Comparison of ENCODE assay signal across 10 mouse cellular contexts in genomic region chr6:22157461-22157860, GRCm38 (mm10).
DNase-seq lines count a peak whose midpoint lies in the region; ATAC-seq lines count a peak whose summit lies in the region.
"Had no signal": no experiment of that assay in that cellular context is flagged by ENCODE, and none has a peak within 500 bp of the region (broad histone marks: within the 10 kb centered on the region; RNA-seq: fewer than 3 reads in every experiment).

No protein-coding gene starts in this region.

- ATAC-seq in kidney, embryonic 14.5 days (ENCODE audit: low FRiP score, low TSS enrichment), result no peak
- ATAC-seq: midbrain, embryonic 16.5 days had no signal

- peak; percentile 20 for DNase-seq in kidney, adult 18-20 months
- peak; percentile 82 for DNase-seq in adipocyte (ENCODE audit: low spot score)
- DNase-seq in cerebellum, adult 11-12 months, result peak; percentile 62
- DNase-seq in gastrocnemius, postnatal 25 days, result peak; percentile 30
- DNase-seq in right cerebral cortex, postnatal 4 days, result no peak
- DNase-seq in B cell, adult 2 months, result no peak
- DNase-seq in urinary bladder, postnatal 10 days (ENCODE audit: low spot score), result no peak
- DNase-seq: liver, embryonic 13.5 days had no signal

- no peak overlapping the region for H3K9ac ChIP-seq in kidney, embryonic 14.5 days (ENCODE audit: low read depth, low read length)
- H3K9ac ChIP-seq: liver, embryonic 13.5 days had no signal

- H3K36me3 ChIP-seq in kidney, embryonic 14.5 days (ENCODE audit: control insufficient read depth, insufficient read depth, low read length), result peaks cover 6% of the 10 kb centered on the region; the same call in 1 of the 2 replicates
- H3K36me3 ChIP-seq: liver, embryonic 13.5 days had no signal

- no peak overlapping the region for H3K4me3 ChIP-seq in kidney, embryonic 14.5 days (ENCODE audit: low read length)
- H3K4me3 ChIP-seq: liver, embryonic 13.5 days had no signal

- WGBS in kidney, embryonic 14.5 days, result 88% methylated on average over 5 of the region's 5 CpGs

- no peaks in the 10 kb centered on the region for H3K4me1 ChIP-seq in kidney, embryonic 14.5 days (ENCODE audit: control insufficient read depth, insufficient read depth, low read length)
- H3K4me1 ChIP-seq: liver, embryonic 13.5 days had no signal

- no peaks in the 10 kb centered on the region for H3K9me3 ChIP-seq in kidney, embryonic 14.5 days (ENCODE audit: control insufficient read depth, low read length)
- H3K9me3 ChIP-seq: liver, embryonic 13.5 days had no signal

- no peak overlapping the region for H3K27ac ChIP-seq in kidney, embryonic 14.5 days (ENCODE audit: low read depth, low read length)
- H3K27ac ChIP-seq: liver, embryonic 13.5 days had no signal

- H3K4me2 ChIP-seq in kidney, embryonic 14.5 days (replicated peaks; ENCODE audit: low read depth, low read length), result no peak overlapping the region
- H3K4me2 ChIP-seq: liver, embryonic 13.5 days had no signal

- H3K27me3 ChIP-seq in kidney, embryonic 14.5 days (ENCODE audit: control insufficient read depth, insufficient read depth, low read length), result no peaks in the 10 kb centered on the region
- H3K27me3 ChIP-seq: liver, embryonic 13.5 days had no signal

Comparison
In these comparisons a context has a peak if more than half of its experiments do, and no peak if none do; other contexts are left out.
1. DNase-seq: peak in kidney, adult 18-20 months (single experiment), adipocyte (single experiment), cerebellum, adult 11-12 months (single experiment) and gastrocnemius, postnatal 25 days (single experiment); none in right cerebral cortex, postnatal 4 days (single experiment), B cell, adult 2 months (0 of 2) and urinary bladder, postnatal 10 days (single experiment).